Mouse (Mus musculus) embryonic facial prominence, embryonic 11.5 days (tissue): ENCODE data around the gene Cds1. TPM values are rescaled to one million over a fixed set of nuclear protein-coding genes. Genes with fewer than 3 reads are reported as not detected.

Experiments
- ATAC-seq: fragments of 200-750 bp; cut with Nextera tagmentation; replicated peaks from 2 replicates; pipeline ENCODE4 v1.8.0; 2017; ENCODE audit warnings: low read depth; ENCODE audit not compliant: insufficient number of reproducible peaks, low FRiP score, low TSS enrichment
- DNase-seq: peaks from one replicate; pipeline ENCODE4 v3.0.0-alpha.2; 2015; ENCODE audit warnings: low spot score
- H3K27ac ChIP-seq: fragments of 300-500 bp; sonication (generic); replicated peaks from 2 replicates; pipeline ENCODE4 v1.5.1; 2014; ENCODE audit warnings: mild to moderate bottlenecking, low read depth, low read length, control low read depth
- H3K27me3 ChIP-seq: fragments of 300-500 bp; sonication (generic); 2 replicates; pipeline ENCODE4 v1.6.1; 2014; ENCODE audit warnings: mild to moderate bottlenecking, low read length, moderate library complexity, mixed read lengths; ENCODE audit not compliant: control insufficient read depth, insufficient read depth
- H3K36me3 ChIP-seq: fragments of 300-500 bp; sonication (generic); replicated peaks from 2 replicates; pipeline ENCODE4 v1.6.1; 2014; ENCODE audit warnings: low read depth, mild to moderate bottlenecking, low read length, moderate library complexity, mixed read lengths; ENCODE audit not compliant: control insufficient read depth, insufficient read depth
- H3K4me1 ChIP-seq: fragments of 300-500 bp; sonication (generic); 2 replicates; pipeline ENCODE4 v1.6.1; 2014; ENCODE audit warnings: low read length, mixed read lengths; ENCODE audit not compliant: control insufficient read depth, insufficient read depth
- H3K4me2 ChIP-seq: fragments of 300-500 bp; sonication (generic); 2 replicates; pipeline ENCODE4 v1.6.1; 2014; ENCODE audit warnings: low read depth, mild to moderate bottlenecking, control low read depth, low read length, moderate library complexity
- H3K4me3 ChIP-seq: fragments of 300-500 bp; sonication (generic); 2 replicates; pipeline ENCODE4 v1.5.1; 2014; ENCODE audit warnings: low read depth, low read length, control low read depth
- H3K9ac ChIP-seq: fragments of 300-500 bp; sonication (generic); replicated peaks from 2 replicates; pipeline ENCODE4 v1.6.1; 2014; ENCODE audit warnings: mild to moderate bottlenecking, control low read depth, low read length
- H3K9me3 ChIP-seq: fragments of 300-500 bp; sonication (generic); replicated peaks from 2 replicates; pipeline ENCODE4 v1.6.1; 2016; ENCODE audit warnings: mild to moderate bottlenecking, low read length, inconsistent platforms, mixed read lengths; ENCODE audit not compliant: control insufficient read depth
- WGBS: fragments of 180-500 bp; shearing (Covaris S2); extraction: QIAGEN DNeasy Blood & Tissue Kit; methylation state at CpG from one replicate; pipeline ENCODE4 v1.1.7; 2014; 5-methylcytosine and 5-hydroxymethylcytosine counted together
- polyA plus RNA-seq: library from polyadenylated mRNA; unstranded; fragments of >200 nt; fragmentation: Nextera tagmentation; extraction: Ambion mirVana; gene quantifications from 2 replicates; pipeline ENCODE4 v1.2.1, GENCODE M21; 2014

The Cds1 gene
- polyA plus RNA-seq, 1 experiment from 2014 or later: 1.4 TPM

DNA sequence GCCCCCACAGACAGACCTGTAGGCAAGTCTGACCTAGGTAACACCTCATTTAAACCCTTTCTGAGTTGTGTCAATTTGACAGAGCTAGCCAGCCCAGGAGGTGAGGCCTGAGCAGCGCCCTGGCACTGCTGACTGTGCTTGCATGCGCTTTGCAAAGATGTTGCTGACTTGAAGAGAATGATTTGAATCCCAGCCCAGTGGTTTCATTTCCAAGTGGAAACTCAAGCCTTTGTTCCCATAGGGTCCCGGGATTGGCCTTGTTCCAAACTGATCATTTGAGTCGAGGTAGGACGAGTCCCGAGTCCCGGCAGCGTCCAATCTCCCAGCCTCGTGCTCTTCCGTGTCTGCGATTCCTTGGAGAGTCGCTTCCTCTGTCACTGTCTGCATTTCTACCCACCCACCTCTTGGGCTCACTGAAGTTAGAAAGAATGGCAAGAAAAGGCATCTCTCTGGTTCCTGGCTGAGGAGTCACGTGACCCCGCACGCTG, 14.5 kb downstream of the Cds1 start:
- H3K4me3 ChIP-seq: no peak overlapping the region
- 90% methylated on average over 15 of the region's 15 CpGs for WGBS
- H3K4me2 ChIP-seq: no peak overlapping the region
- H3K9me3 ChIP-seq: no peaks in the 10 kb centered on the region
- H3K9ac ChIP-seq: no peak overlapping the region
- no peaks in the 10 kb centered on the region for H3K36me3 ChIP-seq
- DNase-seq (no peak), ATAC-seq (no peak)
- no peak overlapping the region for H3K27ac ChIP-seq
- H3K4me1 ChIP-seq: no peaks in the 10 kb centered on the region
- H3K27me3 ChIP-seq: no peaks in the 10 kb centered on the region

DNA sequence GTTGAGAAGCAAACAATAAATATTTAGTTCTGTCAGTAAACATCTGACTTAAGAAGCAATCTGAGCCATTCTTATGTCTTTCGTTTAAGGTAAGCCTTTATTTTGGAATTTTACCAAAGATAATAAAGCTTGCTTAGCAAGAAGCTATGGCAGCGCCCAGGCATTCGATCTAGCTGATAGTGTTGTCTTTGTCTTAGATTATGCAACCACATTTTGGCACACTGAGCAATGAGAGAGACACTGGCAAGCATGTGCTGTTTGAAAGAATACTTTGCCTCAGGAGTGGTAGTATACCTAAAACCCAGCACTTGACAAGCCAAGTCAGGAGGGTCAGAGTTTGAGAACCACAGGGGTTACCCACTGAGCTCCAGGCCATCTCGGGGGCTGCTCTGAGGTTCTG, 16.0 kb downstream of the Cds1 start:
- no peak overlapping the region for H3K4me3 ChIP-seq
- 87% methylated on average over 4 of the region's 4 CpGs for WGBS
- H3K36me3 ChIP-seq: no peaks in the 10 kb centered on the region

GRCm38 (mm10) chr5:101784328-101784727, 19.4 kb downstream of the Cds1 start:
- H3K27ac ChIP-seq: no peak overlapping the region
- 72% methylated on average over 3 of the region's 3 CpGs for WGBS
- H3K36me3 ChIP-seq: no peaks in the 10 kb centered on the region
- DNase-seq (no peak), ATAC-seq (no peak)
- H3K4me3 ChIP-seq: no peak overlapping the region
- H3K9ac ChIP-seq: no peak overlapping the region
- no peaks in the 10 kb centered on the region for H3K9me3 ChIP-seq
- H3K4me2 ChIP-seq: no peak overlapping the region
- no peaks in the 10 kb centered on the region for H3K27me3 ChIP-seq
- H3K4me1 ChIP-seq: no peaks in the 10 kb centered on the region

More for the DNA sequence above, 16.0 kb downstream of the Cds1 start:
- H3K9ac ChIP-seq: no peak overlapping the region
- H3K4me1 ChIP-seq: no peaks in the 10 kb centered on the region
- no peaks in the 10 kb centered on the region for H3K9me3 ChIP-seq
- ATAC-seq (no peak), DNase-seq (no peak)
- H3K27ac ChIP-seq: no peak overlapping the region
- H3K4me2 ChIP-seq: no peak overlapping the region
- no peaks in the 10 kb centered on the region for H3K27me3 ChIP-seq

GRCm38 (mm10) chr5:101784787-101785186, 19.9 kb downstream of the Cds1 start:
- H3K27ac ChIP-seq: no peak overlapping the region
- H3K4me1 ChIP-seq: no peaks in the 10 kb centered on the region
- no peak overlapping the region for H3K4me3 ChIP-seq
- ATAC-seq: no peak
- no peaks in the 10 kb centered on the region for H3K27me3 ChIP-seq
- H3K9ac ChIP-seq: no peak overlapping the region
- no peaks in the 10 kb centered on the region for H3K9me3 ChIP-seq
- no peak for DNase-seq
- H3K36me3 ChIP-seq: no peaks in the 10 kb centered on the region
- no peak overlapping the region for H3K4me2 ChIP-seq
- 83% methylated on average over 2 of the region's 2 CpGs for WGBS

DNA sequence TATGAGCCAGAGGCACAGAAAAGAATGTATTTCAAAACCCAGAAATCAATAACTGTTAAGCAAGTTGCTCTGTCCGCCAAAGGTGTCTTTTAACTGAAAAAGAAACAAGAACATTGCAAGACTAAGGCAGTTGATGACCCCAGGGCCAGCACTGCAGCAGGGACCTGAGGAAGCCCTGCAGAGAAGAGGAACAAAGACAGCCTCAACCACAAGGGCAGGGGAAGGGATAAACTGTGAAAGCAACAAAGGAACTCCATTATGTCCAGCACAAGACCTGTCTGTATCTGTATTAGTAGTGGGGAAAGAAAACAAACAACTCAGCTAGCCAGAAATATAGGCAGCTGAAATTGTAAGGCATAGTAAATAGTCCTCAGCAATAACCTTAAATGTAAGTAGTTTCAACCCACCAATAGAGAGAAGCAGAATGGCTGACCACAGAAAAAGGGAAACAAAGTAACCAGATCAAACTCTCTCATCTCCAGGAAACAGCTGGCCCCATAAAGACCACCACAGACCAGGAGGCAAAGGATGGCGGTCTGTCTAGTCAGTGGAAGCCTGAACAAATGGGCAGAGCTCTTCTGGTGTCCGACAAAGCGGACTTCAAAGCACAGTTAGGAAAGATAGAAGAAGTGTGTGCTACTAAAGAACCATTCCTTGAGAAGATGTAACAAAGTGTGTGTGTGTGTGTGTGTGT, 21.1 kb downstream of the Cds1 start:
- Histone ChIP-seq H3K4me2 (no peak overlapping the region), H3K9me3 (no peaks in the 10 kb centered on the region), H3K27ac (no peak overlapping the region), H3K36me3 (no peaks in the 10 kb centered on the region), H3K9ac (no peak overlapping the region), H3K27me3 (no peaks in the 10 kb centered on the region), H3K4me3 (no peak overlapping the region), H3K4me1 (no peaks in the 10 kb centered on the region)
- DNase-seq (no peak), ATAC-seq (no peak)
- WGBS: 64% methylated on average over 4 of the region's 4 CpGs

DNA sequence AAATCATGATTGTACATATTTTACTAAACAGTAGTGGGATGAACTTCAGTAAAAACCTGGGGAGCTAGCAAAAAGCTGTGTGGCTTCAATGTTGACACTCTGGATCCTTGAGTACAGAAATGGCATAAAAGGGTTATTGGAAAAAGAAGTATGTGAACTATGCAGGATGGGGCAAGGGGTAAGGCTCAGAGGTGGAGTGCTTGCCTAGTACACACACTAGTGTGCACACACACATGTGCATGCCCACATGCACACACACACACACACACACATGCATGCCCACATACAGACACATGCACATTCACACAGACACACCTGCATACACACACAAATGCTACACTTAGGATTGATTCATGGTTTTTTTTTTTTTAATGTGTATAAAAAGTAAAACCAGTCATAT, 24.8 kb downstream of the Cds1 start:
- DNase-seq (no peak), ATAC-seq (no peak)
- H3K4me2 ChIP-seq: no peak overlapping the region
- H3K36me3 ChIP-seq: no peaks in the 10 kb centered on the region
- no peak overlapping the region for H3K4me3 ChIP-seq
- no peak overlapping the region for H3K27ac ChIP-seq
- H3K9me3 ChIP-seq: no peaks in the 10 kb centered on the region
- no peaks in the 10 kb centered on the region for H3K4me1 ChIP-seq
- no peak overlapping the region for H3K9ac ChIP-seq
- no peaks in the 10 kb centered on the region for H3K27me3 ChIP-seq

DNA sequence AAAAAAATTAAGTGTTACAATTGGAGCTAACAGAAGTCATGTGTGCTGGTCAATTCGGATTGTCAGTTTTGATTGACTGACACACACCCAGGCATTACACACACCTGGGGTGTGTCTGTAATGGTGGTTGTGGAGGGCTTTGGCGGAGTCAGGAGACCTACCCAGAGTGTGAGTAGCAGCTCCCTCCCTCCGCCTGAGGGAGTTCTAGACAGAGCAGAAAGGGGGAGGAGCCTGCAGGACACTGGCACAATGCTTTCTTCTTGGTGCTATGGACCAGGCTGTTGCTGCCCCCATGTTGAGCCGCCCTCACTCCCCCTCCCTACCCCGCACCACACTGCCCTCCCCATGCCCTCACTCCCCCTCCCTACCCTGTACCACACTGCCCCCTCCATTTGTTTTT, 25.6 kb downstream of the Cds1 start:
- no peak; the same call in 1 of the 2 replicates for ATAC-seq

DNA sequence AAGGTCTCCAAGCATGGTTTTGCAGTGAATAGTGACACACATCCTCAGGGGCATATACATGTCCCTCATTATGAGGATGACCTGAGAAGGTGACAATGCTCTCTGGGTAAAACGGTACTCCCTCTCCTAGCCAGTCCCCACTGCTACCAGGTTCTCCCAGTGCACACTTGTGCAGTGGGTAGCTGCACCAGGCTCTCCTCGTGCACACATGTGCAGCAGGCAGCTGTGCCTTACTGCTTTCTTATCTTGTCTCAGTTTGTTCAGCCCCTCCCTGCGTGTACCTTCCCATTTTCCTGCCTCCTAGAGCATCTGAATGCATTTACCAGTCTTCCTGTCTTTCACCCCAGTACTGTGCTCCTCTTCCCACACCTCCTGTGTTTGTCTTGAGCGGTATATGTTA, 27.7 kb downstream of the Cds1 start:
- H3K4me3 ChIP-seq: no peak overlapping the region
- no peak overlapping the region for H3K27ac ChIP-seq
- no peak for ATAC-seq
- no peaks in the 10 kb centered on the region for H3K27me3 ChIP-seq
- 81% methylated on average over 4 of the region's 4 CpGs for WGBS
- H3K36me3 ChIP-seq: no peaks in the 10 kb centered on the region
- no peak for DNase-seq
- no peak overlapping the region for H3K4me2 ChIP-seq
- H3K9ac ChIP-seq: no peak overlapping the region
- no peaks in the 10 kb centered on the region for H3K9me3 ChIP-seq
- H3K4me1 ChIP-seq: no peaks in the 10 kb centered on the region

More for the DNA sequence above, 25.6 kb downstream of the Cds1 start:
- Histone ChIP-seq H3K9ac (no peak overlapping the region), H3K4me1 (no peaks in the 10 kb centered on the region), H3K4me2 (no peak overlapping the region), H3K36me3 (no peaks in the 10 kb centered on the region), H3K4me3 (no peak overlapping the region), H3K27ac (no peak overlapping the region), H3K27me3 (no peaks in the 10 kb centered on the region), H3K9me3 (no peaks in the 10 kb centered on the region)
- no peak for DNase-seq
- WGBS: 48% methylated on average over 5 of the region's 5 CpGs
